Mouse (Mus musculus): ENCODE measurements around the gene Sbf2.

DNA sequence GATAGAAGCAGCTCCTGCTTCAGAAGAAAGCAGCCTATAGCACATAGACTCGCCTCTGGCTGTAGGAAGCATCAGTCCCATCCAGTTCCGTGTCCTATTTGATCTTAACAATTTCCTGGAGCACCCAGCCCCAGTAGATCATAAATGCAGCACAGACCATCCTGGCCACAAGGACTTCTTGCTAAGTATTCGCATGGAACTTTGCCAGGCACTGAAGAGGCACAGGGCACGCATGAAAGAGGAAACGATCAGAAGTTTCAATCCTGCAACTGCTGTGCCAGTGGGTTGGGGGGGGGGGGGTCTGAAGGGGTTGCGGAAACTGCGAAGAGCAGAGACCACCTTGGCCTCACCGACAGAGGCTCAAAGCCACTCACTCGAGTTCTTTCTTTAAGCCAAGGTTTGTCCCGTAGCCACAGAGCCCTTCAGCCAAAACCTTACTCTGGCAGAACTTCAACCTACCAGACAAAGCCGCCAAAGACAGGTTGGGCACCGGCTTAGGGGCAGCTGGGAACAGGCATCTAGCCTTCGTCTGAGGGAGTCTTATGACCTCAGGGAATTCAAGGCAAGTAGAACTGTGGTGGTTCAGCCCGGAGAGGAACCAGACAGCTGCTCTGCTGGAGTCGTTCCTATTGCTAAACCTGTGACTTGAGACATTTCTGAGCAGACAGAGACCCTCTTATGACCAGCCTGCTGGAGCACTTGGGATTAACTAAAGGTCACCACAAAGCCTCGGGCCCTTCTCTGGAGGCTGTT, 16.6 kb upstream of the Sbf2 start:
- TF ChIP-seq CTCF (IDR thresholded peaks at IDR 0.05; ENCODE audit: extremely low read depth, insufficient read depth, insufficient read length, insufficient replicate concordance) (no peak), POLR2A (IDR thresholded peaks at IDR 0.05; ENCODE audit: low read depth, low read length) (no peak)

Data from spleen, adult 2 months (tissue).